Mouse (Mus musculus) lung, embryonic 14.5 days (tissue): ENCODE data around the gene Mast4. TPM values are rescaled to one million over a fixed set of nuclear protein-coding genes. Genes with fewer than 3 reads are reported as not detected.
A peak's percentile ranks its signal among the peaks of the same experiment; 100 is the strongest.

Experiments
- ATAC-seq: fragments of 200-750 bp; cut with Nextera tagmentation; 2 replicates; pipeline ENCODE4 v1.8.0; 2017; ENCODE audit warnings: mild to moderate bottlenecking, moderate TSS enrichment, moderate library complexity; ENCODE audit not compliant: insufficient read depth
- DNase-seq: peaks from one replicate; pipeline ENCODE4 v3.0.0-alpha.2; 2015
- H3K27ac ChIP-seq: fragments of 300-500 bp; sonication (generic); 2 replicates; pipeline ENCODE4 v1.5.1; 2014; ENCODE audit warnings: low read depth, mild to moderate bottlenecking, moderate library complexity
- H3K27me3 ChIP-seq: fragments of 300-500 bp; sonication (generic); 2 replicates; pipeline ENCODE4 v1.6.1; 2014; ENCODE audit warnings: low read length, control low read depth; ENCODE audit not compliant: insufficient read depth
- H3K36me3 ChIP-seq: fragments of 300-500 bp; sonication (generic); 2 replicates; pipeline ENCODE4 v1.6.1; 2014; ENCODE audit warnings: control low read depth; ENCODE audit not compliant: insufficient read depth
- H3K4me1 ChIP-seq: fragments of 300-500 bp; sonication (generic); 2 replicates; pipeline ENCODE4 v1.6.1; 2014; ENCODE audit warnings: antibody characterized with exemption, control low read depth; ENCODE audit not compliant: insufficient read depth
- H3K4me2 ChIP-seq: fragments of 300-500 bp; sonication (generic); 2 replicates; pipeline ENCODE4 v1.6.1; 2014; ENCODE audit warnings: mild to moderate bottlenecking
- H3K4me3 ChIP-seq: fragments of 300-500 bp; sonication (generic); 2 replicates; pipeline ENCODE4 v1.5.1; 2014; ENCODE audit warnings: low read depth, low read length
- H3K9ac ChIP-seq: fragments of 300-500 bp; sonication (generic); 2 replicates; pipeline ENCODE4 v1.6.1; 2014
- H3K9me3 ChIP-seq: fragments of 300-500 bp; sonication (generic); 2 replicates; pipeline ENCODE4 v1.6.1; 2016; ENCODE audit warnings: low read depth, low read length, control low read depth
- CTCF ChIP-seq: IDR thresholded peaks from 2 replicates; pipeline ENCODE4 v1.5.1; 2016; ENCODE audit warnings: antibody characterized with exemption, low read depth
- WGBS: fragments of 180-500 bp; shearing (Covaris S2); extraction: QIAGEN DNeasy Blood & Tissue Kit; methylation state at CpG from one replicate; pipeline ENCODE4 v1.1.7; 2014; 5-methylcytosine and 5-hydroxymethylcytosine counted together
- polyA plus RNA-seq: library from polyadenylated mRNA; unstranded; fragments of >200 nt; fragmentation: Nextera tagmentation; extraction: Ambion mirVana; gene quantifications from 2 replicates; pipeline ENCODE4 v1.2.1, GENCODE M21; 2014

The Mast4 gene
- polyA plus RNA-seq, 1 experiment from 2014 or later = 30.8 TPM

DNA sequence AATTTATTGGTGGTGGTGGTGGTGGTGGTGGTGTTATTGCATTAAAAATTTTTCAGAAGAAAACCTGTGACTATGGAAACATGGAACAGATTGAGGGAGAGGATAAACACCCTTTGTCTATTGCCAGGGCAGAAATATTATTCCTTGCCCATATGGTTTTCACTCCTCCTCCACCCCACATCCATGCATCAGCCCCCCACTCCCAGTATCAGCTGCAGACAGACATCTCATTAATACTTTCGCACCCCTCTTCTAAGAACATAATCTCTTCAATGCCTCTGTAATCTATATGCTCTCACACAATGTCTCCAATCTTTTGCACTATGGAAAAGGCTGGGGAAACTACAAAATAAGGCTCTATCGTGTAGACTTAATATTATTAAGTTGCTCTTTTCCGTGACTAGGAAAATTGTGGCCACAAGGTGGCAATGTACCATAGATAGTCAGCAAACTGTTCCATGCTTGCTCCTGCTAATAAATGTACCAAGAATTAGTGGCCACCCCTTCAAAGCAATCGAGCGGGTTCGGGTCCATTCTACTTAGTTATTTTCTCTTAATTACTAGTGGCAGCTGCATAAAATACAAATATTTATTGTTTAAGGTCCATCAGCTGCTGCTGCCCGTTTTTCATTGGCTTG lies 160.6 kb downstream of the Mast4 start:
- peak; percentile 73; the same call in 1 of the 2 replicates for ATAC-seq
- WGBS = 29% methylated on average over 7 of the region's 7 CpGs
- Histone ChIP-seq H3K36me3 (no peaks in the 10 kb centered on the region), H3K4me2 (peak overlapping the region; percentile 45; the same call in 1 of the 2 replicates), H3K4me1 (no peaks in the 10 kb centered on the region), H3K27ac (no peak overlapping the region), H3K4me3 (no peak overlapping the region), H3K27me3 (no peaks in the 10 kb centered on the region), H3K9ac (no peak overlapping the region), H3K9me3 (no peaks in the 10 kb centered on the region)
- TF ChIP-seq CTCF = peak; percentile 76
- DNase-seq = peak; percentile 95

DNA sequence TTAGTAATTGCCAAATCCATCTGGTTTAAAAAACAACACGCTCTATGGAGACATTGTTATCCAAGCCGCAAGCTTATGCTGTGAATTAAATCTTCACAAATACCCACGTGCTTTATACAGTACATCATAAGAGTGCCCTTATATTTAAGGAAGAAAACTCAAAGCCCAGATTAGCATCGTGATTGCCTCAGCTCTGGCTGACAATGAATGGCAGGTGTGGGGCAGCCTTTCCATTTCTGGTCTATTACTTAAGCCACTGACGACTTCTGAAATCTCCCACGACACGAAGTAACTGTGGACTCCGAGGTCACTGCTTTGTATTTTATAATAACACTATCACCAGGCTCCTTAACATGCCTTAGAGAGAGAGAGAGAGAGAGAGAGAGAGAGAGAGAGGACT lies 182.4 kb downstream of the Mast4 start:
- Histone ChIP-seq H3K36me3 (no peaks in the 10 kb centered on the region), H3K4me3 (no peak overlapping the region), H3K9me3 (no peaks in the 10 kb centered on the region), H3K9ac (no peak overlapping the region), H3K4me1 (no peaks in the 10 kb centered on the region), H3K27ac (no peak overlapping the region), H3K27me3 (no peaks in the 10 kb centered on the region), H3K4me2 (no peak overlapping the region)
- DNase-seq = no peak
- no peak for ATAC-seq
- WGBS = 81% methylated on average over 8 of the region's 8 CpGs
- TF ChIP-seq CTCF = no peak

DNA sequence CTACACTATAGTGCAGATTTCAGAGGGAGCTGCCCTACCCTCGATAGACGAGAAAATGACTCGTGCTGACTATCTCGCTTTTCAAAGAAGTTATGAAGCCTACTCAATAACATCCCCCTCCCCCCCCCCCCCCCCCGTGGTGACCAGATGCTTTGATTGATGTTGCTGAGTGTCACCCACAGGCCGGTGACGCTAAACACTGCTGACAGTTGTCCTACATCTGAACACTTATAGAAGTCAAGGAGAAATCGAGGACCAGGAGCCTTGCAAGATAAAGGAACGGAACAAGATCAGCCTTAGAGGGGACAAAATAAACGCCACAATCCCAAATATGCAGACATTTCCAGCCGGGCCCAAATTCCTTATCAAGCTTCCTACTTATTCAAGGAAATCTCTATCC lies 183.1 kb downstream of the Mast4 start:
- no peak for DNase-seq
- WGBS = 25% methylated on average over 11 of the region's 11 CpGs

DNA sequence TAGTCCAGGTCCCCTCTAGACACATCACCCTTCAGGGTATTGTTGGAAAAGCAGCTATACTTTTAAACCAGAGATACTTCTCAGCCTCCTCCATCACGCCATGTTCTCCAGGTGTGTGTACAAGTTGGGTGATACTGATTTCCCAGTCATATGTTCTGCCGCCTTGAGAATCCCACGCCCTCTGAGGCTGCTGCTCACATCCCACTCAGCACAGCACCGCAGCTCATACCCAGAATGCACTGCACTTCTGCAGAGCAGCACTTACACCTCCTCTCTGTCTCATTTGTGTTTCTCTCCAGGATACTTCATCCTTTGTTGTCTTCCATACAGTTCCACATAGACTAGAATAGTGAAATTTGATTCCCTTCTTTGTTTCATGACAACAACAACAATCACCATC lies 183.6 kb downstream of the Mast4 start:
- no peak for DNase-seq
- no peaks in the 10 kb centered on the region for H3K4me1 ChIP-seq

More for the DNA sequence above, 183.1 kb downstream of the Mast4 start:
- H3K27me3 ChIP-seq = no peaks in the 10 kb centered on the region
- no peak overlapping the region for H3K27ac ChIP-seq
- no peak overlapping the region for H3K4me2 ChIP-seq
- H3K4me1 ChIP-seq = no peaks in the 10 kb centered on the region
- TF ChIP-seq CTCF = no peak
- H3K9ac ChIP-seq = no peak overlapping the region
- no peaks in the 10 kb centered on the region for H3K9me3 ChIP-seq
- no peaks in the 10 kb centered on the region for H3K36me3 ChIP-seq
- ATAC-seq = no peak
- no peak overlapping the region for H3K4me3 ChIP-seq

DNA sequence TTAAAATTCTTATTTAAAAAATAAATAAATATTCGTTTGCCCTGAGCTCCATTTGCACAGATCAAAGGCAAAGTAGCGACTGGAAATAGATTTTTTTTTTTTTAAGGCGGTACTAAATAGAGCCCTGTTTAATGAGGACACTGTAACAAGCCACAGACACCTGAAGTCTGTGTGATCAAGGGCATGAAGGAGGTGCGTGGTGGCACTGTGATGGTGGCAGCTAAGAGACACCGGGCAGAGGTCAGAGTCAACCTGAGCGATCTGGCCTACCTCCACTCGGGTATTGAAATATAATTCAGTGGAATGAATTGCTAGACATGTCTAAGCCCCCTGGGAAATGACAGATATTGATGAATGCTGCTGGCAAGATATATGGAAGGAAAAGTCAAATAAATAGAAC lies 184.9 kb downstream of the Mast4 start:
- Histone ChIP-seq H3K9me3 (no peaks in the 10 kb centered on the region), H3K36me3 (no peaks in the 10 kb centered on the region), H3K4me2 (no peak overlapping the region), H3K27ac (no peak overlapping the region), H3K4me1 (no peaks in the 10 kb centered on the region), H3K9ac (no peak overlapping the region), H3K27me3 (no peaks in the 10 kb centered on the region), H3K4me3 (no peak overlapping the region)
- 57% methylated on average over 7 of the region's 7 CpGs for WGBS
- ATAC-seq (no peak), DNase-seq (no peak)
- TF ChIP-seq CTCF = no peak

More for the DNA sequence above, 183.6 kb downstream of the Mast4 start:
- H3K27ac ChIP-seq = no peak overlapping the region
- no peak overlapping the region for H3K4me2 ChIP-seq
- no peak overlapping the region for H3K9ac ChIP-seq
- no peaks in the 10 kb centered on the region for H3K9me3 ChIP-seq
- no peak for ATAC-seq
- TF ChIP-seq CTCF = no peak
- no peak overlapping the region for H3K4me3 ChIP-seq
- H3K27me3 ChIP-seq = no peaks in the 10 kb centered on the region
- no peaks in the 10 kb centered on the region for H3K36me3 ChIP-seq
- WGBS = 70% methylated on average over 4 of the region's 4 CpGs

DNA sequence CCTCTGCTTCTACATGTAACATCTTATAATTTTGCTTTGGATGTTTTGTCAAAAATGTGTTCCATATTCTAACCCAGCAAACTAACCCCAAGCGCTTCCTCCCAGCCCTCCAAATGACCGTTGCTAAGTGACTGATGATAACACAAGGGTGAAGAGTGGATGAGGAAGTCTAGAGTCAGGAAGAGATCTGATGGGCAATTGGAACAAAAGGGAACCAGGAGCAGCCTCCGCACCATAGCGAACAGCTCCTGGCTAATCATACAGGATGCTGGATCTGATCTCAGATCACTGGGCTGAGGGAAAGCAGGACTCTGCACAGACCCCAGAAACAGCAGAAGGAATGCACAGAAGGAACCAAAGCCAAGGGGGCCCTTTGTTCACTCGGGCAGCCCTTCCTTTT lies 190.0 kb downstream of the Mast4 start:
- DNase-seq (no peak), ATAC-seq (no peak)
- Histone ChIP-seq H3K4me1 (no peaks in the 10 kb centered on the region), H3K27ac (no peak overlapping the region), H3K9me3 (no peaks in the 10 kb centered on the region), H3K27me3 (no peaks in the 10 kb centered on the region), H3K4me2 (no peak overlapping the region), H3K9ac (no peak overlapping the region), H3K4me3 (no peak overlapping the region), H3K36me3 (no peaks in the 10 kb centered on the region)
- WGBS = 55% methylated on average over 5 of the region's 5 CpGs
- TF ChIP-seq CTCF = no peak

DNA sequence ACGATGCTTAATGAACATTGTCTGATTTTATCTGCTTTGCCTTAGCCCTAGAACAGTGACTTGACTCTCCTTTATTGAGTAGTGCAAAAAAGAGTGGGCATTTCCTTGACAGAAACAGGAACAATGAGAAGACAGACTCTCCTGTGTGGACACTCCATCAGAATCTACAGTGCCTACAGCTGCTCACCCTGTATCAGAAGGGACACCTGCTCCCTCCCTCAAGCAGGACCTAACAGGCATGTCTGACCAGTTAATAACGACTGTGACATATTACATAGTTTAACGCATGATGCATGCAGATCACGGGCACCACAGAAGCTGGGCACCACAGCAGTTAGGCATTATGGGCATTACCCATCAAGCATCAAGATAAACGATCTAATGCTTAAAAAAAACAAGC lies 193.0 kb downstream of the Mast4 start:
- Histone ChIP-seq H3K36me3 (no peaks in the 10 kb centered on the region), H3K27me3 (no peaks in the 10 kb centered on the region), H3K27ac (no peak overlapping the region), H3K9ac (no peak overlapping the region), H3K4me2 (no peak overlapping the region), H3K9me3 (no peaks in the 10 kb centered on the region), H3K4me3 (no peak overlapping the region), H3K4me1 (no peaks in the 10 kb centered on the region)
- ATAC-seq = no peak
- 75% methylated on average over 5 of the region's 5 CpGs for WGBS
- no peak for TF ChIP-seq CTCF
- DNase-seq = no peak
